ENCODE assay signal across 11 mouse cellular contexts in genomic region chr13:48858779-48859178, GRCm38 (mm10). TPM values are rescaled to one million over a fixed set of nuclear protein-coding genes. Genes with fewer than 3 reads are reported as not detected.
DNase-seq lines count a peak whose midpoint lies in the region; ATAC-seq and TF ChIP-seq lines count a peak whose summit lies in the region.
"Had no signal": no experiment of that assay in that cellular context is flagged by ENCODE, and none has a peak within 500 bp of the region (broad histone marks: within the 10 kb centered on the region; RNA-seq: fewer than 3 reads in every experiment).

No protein-coding gene starts in this region.

- peaks cover 72% of the 10 kb centered on the region for H3K4me1 ChIP-seq in heart, embryonic 12.5 days (replicated peaks)
- peaks cover 24% of the 10 kb centered on the region for H3K4me1 ChIP-seq in liver, embryonic 11.5 days (replicated peaks; ENCODE audit: control insufficient read depth, insufficient read depth, low read length)
- H3K4me1 ChIP-seq in liver, embryonic 12.5 days, result peaks cover 64% of the 10 kb centered on the region
- peaks cover 76% of the 10 kb centered on the region for H3K4me1 ChIP-seq in thymus, adult 2 months (replicated peaks; ENCODE audit: control insufficient read depth, insufficient read depth, low read length)
- peaks cover 63% of the 10 kb centered on the region for H3K4me1 ChIP-seq in neural tube, embryonic 15.5 days

- H3K27me3 ChIP-seq in heart, embryonic 12.5 days (replicated peaks), result no peaks in the 10 kb centered on the region
- H3K27me3 ChIP-seq in liver, embryonic 11.5 days (replicated peaks; ENCODE audit: control insufficient read depth, insufficient read depth, low read length), result no peaks in the 10 kb centered on the region
- H3K27me3 ChIP-seq in liver, embryonic 12.5 days (replicated peaks), result no peaks in the 10 kb centered on the region
- no peaks in the 10 kb centered on the region for H3K27me3 ChIP-seq in thymus, adult 2 months (ENCODE audit: control insufficient read depth, insufficient read depth, low read length)
- no peaks in the 10 kb centered on the region for H3K27me3 ChIP-seq in neural tube, embryonic 15.5 days (replicated peaks)

- no peak overlapping the region for H3K4me2 ChIP-seq in heart, embryonic 12.5 days
- H3K4me2 ChIP-seq in liver, embryonic 11.5 days, result no peak overlapping the region
- no peak overlapping the region for H3K4me2 ChIP-seq in liver, embryonic 12.5 days
- H3K4me2 ChIP-seq in neural tube, embryonic 15.5 days, result no peak overlapping the region

- no peak for TF ChIP-seq POLR2A in thymus, adult 2 months (IDR thresholded peaks at IDR 0.05; ENCODE audit: control insufficient read depth, extremely low read depth, insufficient read depth, low read length, poor library complexity)

- WGBS in heart, embryonic 12.5 days, result 66% methylated on average over 4 of the region's 4 CpGs
- 76% methylated on average over 4 of the region's 4 CpGs for WGBS in liver, embryonic 11.5 days
- WGBS in liver, embryonic 12.5 days (ENCODE audit: insufficient replicate concordance), result 74% methylated on average over 4 of the region's 4 CpGs
- 80% methylated on average over 4 of the region's 4 CpGs for WGBS in thymus, adult 2 months
- 73% methylated on average over 4 of the region's 4 CpGs for WGBS in neural tube, embryonic 15.5 days

- no peak for DNase-seq in heart, adult 11 months
- no peak for DNase-seq in liver, embryonic 11.5 days (ENCODE audit: low spot score)
- DNase-seq in thymus, adult 2 months, result no peak
- DNase-seq in thymus, postnatal 4 days, result no peak
- DNase-seq: liver; spleen, adult 18-20 months had no signal

- ATAC-seq in heart, embryonic 12.5 days (ENCODE audit: insufficient number of reproducible peaks, low FRiP score), result no peak
- ATAC-seq in liver, embryonic 11.5 days (replicated peaks; ENCODE audit: low FRiP score), result no peak
- ATAC-seq in liver, embryonic 12.5 days, result no peak
- ATAC-seq in neural tube, embryonic 15.5 days (ENCODE audit: low FRiP score), result 0 out of 2 replicates have a peak, but pooled peaks have one; percentile 8
- ATAC-seq in granulocyte monocyte progenitor cell, adult 5-6 weeks (replicated peaks; ENCODE audit: poor library complexity, severe bottlenecking), result no peak

- H3K4me3 ChIP-seq in heart, embryonic 12.5 days, result no peak overlapping the region
- no peak overlapping the region for H3K4me3 ChIP-seq in liver, embryonic 11.5 days (ENCODE audit: low read depth, low read length)
- no peak overlapping the region for H3K4me3 ChIP-seq in liver, embryonic 12.5 days
- H3K4me3 ChIP-seq in thymus, adult 2 months (ENCODE audit: control insufficient read depth, insufficient read depth, low read length), result no peak overlapping the region
- no peak overlapping the region for H3K4me3 ChIP-seq in neural tube, embryonic 15.5 days (replicated peaks)
- H3K4me3 ChIP-seq: erythroblast, embryonic 14.5 days had no signal

- H3K9ac ChIP-seq in heart, embryonic 12.5 days, result 0 out of 2 replicates have a peak overlapping the region, but pooled peaks have one; percentile 38
- H3K9ac ChIP-seq in liver, embryonic 11.5 days (ENCODE audit: low read depth, low read length), result 0 out of 2 replicates have a peak overlapping the region, but pooled peaks have one; percentile 17
- no peak overlapping the region for H3K9ac ChIP-seq in liver, embryonic 12.5 days
- H3K9ac ChIP-seq in neural tube, embryonic 15.5 days (replicated peaks), result no peak overlapping the region

- H3K36me3 ChIP-seq in heart, embryonic 12.5 days, result no peaks in the 10 kb centered on the region
- H3K36me3 ChIP-seq in liver, embryonic 11.5 days (ENCODE audit: control insufficient read depth, insufficient read depth, low read length), result no peaks in the 10 kb centered on the region
- 0 out of 2 replicates have a peak, but pooled peaks cover 3% of the 10 kb centered on the region for H3K36me3 ChIP-seq in liver, embryonic 12.5 days
- no peaks in the 10 kb centered on the region for H3K36me3 ChIP-seq in thymus, adult 2 months (ENCODE audit: control insufficient read depth, insufficient read depth, low read length)
- no peaks in the 10 kb centered on the region for H3K36me3 ChIP-seq in neural tube, embryonic 15.5 days

- H3K9me3 ChIP-seq in heart, embryonic 12.5 days (replicated peaks), result no peaks in the 10 kb centered on the region
- no peaks in the 10 kb centered on the region for H3K9me3 ChIP-seq in liver, embryonic 11.5 days (ENCODE audit: control insufficient read depth, low read length)
- H3K9me3 ChIP-seq in liver, embryonic 12.5 days (replicated peaks), result no peaks in the 10 kb centered on the region
- no peaks in the 10 kb centered on the region for H3K9me3 ChIP-seq in neural tube, embryonic 15.5 days (replicated peaks)

- no peak overlapping the region for H3K27ac ChIP-seq in heart, embryonic 12.5 days (ENCODE audit: poor library complexity, severe bottlenecking)
- H3K27ac ChIP-seq in liver, embryonic 11.5 days (ENCODE audit: low read depth, low read length), result no peak overlapping the region
- no peak overlapping the region for H3K27ac ChIP-seq in liver, embryonic 12.5 days
- H3K27ac ChIP-seq in thymus, adult 2 months (ENCODE audit: control insufficient read depth, insufficient read depth, low read length), result 0 out of 2 replicates have a peak overlapping the region, but pooled peaks have one; percentile 11
- 0 out of 2 replicates have a peak overlapping the region, but pooled peaks have one; percentile 23 for H3K27ac ChIP-seq in neural tube, embryonic 15.5 days (replicated peaks)

- no peak for TF ChIP-seq CTCF in thymus, adult 2 months (IDR thresholded peaks at IDR 0.05; ENCODE audit: borderline replicate concordance, control insufficient read depth, extremely low read depth, insufficient read depth, low read length, poor library complexity)

RNA-seq across cellular contexts. Expression of gene Phf2, which starts 12.1 kb away (rescaled TPM):
- polyA plus RNA-seq in heart, embryonic 12.5 days (2016; fragmentation: Nextera tagmentation; extraction: Ambion mirVana), result 4.9 and 5.7 TPM in 2 replicates
- polyA plus RNA-seq in liver, embryonic 11.5 days (2014; fragmentation: Nextera tagmentation; extraction: Ambion mirVana), result 6.2 and 8.3 TPM in 2 replicates
- polyA plus RNA-seq in liver, embryonic 12.5 days (2016; fragmentation: Nextera tagmentation; extraction: Ambion mirVana), result 2.9 and 3.1 TPM in 2 replicates
- polyA plus RNA-seq in thymus, adult 2 months (2012; rRNA removed), result 74.4 and 102 TPM in 2 replicates
- 6.3 and 6.6 TPM in 2 replicates for polyA plus RNA-seq in neural tube, embryonic 15.5 days (2015; fragmentation: Nextera tagmentation; extraction: Ambion mirVana)
- total RNA-seq in granulocyte monocyte progenitor cell, adult 5-6 weeks (2014; fragmentation: Nextera tagmentation), result 16.7 and 26.7 TPM in 2 replicates
- 6.4 and 7.2 TPM in 2 replicates for total RNA-seq in granulocyte monocyte progenitor cell, adult 5-6 weeks (2017)

Comparison
In these comparisons a context has a peak if more than half of its experiments do, and no peak if none do; other contexts are left out.
1. H3K9ac ChIP-seq: peak in heart, embryonic 12.5 days (single experiment) and liver, embryonic 11.5 days (single experiment); none in liver, embryonic 12.5 days (single experiment) and neural tube, embryonic 15.5 days (single experiment).
2. H3K27ac ChIP-seq: peak in thymus, adult 2 months (single experiment) and neural tube, embryonic 15.5 days (single experiment); none in heart, embryonic 12.5 days (single experiment), liver, embryonic 11.5 days (single experiment) and liver, embryonic 12.5 days (single experiment).